In genomic region chr3:106040306-106040705, GRCm38 (mm10) we compare ENCODE assay signal across 36 mouse cellular contexts. TPM values are rescaled to one million over a fixed set of nuclear protein-coding genes. Genes with fewer than 3 reads are reported as not detected.
DNase-seq lines count a peak whose midpoint lies in the region; ATAC-seq lines count a peak whose summit lies in the region.
"Had no signal": no experiment of that assay in that cellular context is flagged by ENCODE, and none has a peak within 500 bp of the region (broad histone marks: within the 10 kb centered on the region; RNA-seq: fewer than 3 reads in every experiment).

No protein-coding gene starts in this region.

- no peak overlapping the region for H3K27ac ChIP-seq in limb, embryonic 10.5 days
- H3K27ac ChIP-seq: forebrain, embryonic 10.5 days; forebrain, embryonic 13.5 days; hindbrain, embryonic 12.5 days; hindbrain, embryonic 15.5 days had no signal

- intact Hi-C loops in gastrocnemius, postnatal 14 days (cut with DNase I; ENCODE audit: low total_unique reads), result no loop called here

- no peak overlapping the region for H3K4me3 ChIP-seq in limb, embryonic 10.5 days
- H3K4me3 ChIP-seq: forebrain, embryonic 10.5 days; forebrain, embryonic 13.5 days; hindbrain, embryonic 12.5 days; hindbrain, embryonic 15.5 days had no signal

- no peaks in the 10 kb centered on the region for H3K36me3 ChIP-seq in limb, embryonic 10.5 days
- H3K36me3 ChIP-seq: forebrain, embryonic 10.5 days; hindbrain, embryonic 12.5 days; hindbrain, embryonic 15.5 days had no signal

- 89% methylated on average over 2 of the region's 2 CpGs for WGBS in limb, embryonic 10.5 days

- peak; percentile 70; the same call in 1 of the 2 replicates for ATAC-seq in megakaryocyte progenitor cell, adult 5-6 weeks (replicated peaks; ENCODE audit: poor library complexity)
- ATAC-seq: activated CD4-positive, CD25-positive, alpha-beta regulatory T cell, adult 4 months; CD4-positive, CD25-positive, alpha-beta regulatory T cell, adult 4 months; forebrain, embryonic 13.5 days; forebrain, embryonic 16.5 days; Patski had no signal

- no peaks in the 10 kb centered on the region for H3K9me3 ChIP-seq in limb, embryonic 10.5 days (replicated peaks)
- H3K9me3 ChIP-seq: forebrain, embryonic 10.5 days; forebrain, embryonic 13.5 days; hindbrain, embryonic 12.5 days; hindbrain, embryonic 15.5 days had no signal

- DNase-seq in 3T3-L1 (ENCODE audit: low read depth, low spot score) (peak; percentile 10), MEL-GATA-1-ER (ENCODE audit: extremely low read depth, low read depth) (peak; percentile 66)
- peak; percentile 11 for DNase-seq in c-Kit-positive CD71-positive TER-119-negative erythroid progenitor cells, embryonic 14.5 days (ENCODE audit: low read depth)
- no peak for DNase-seq in layer of hippocampus, postnatal 36 days
- DNase-seq in gastrocnemius, postnatal 14 days, result no peak
- no peak for DNase-seq in limb, embryonic 10.5 days (ENCODE audit: low spot score)
- DNase-seq: adrenal gland, adult 8-10 months; adrenal gland, postnatal 25 days; cerebellum, adult 11 months; cerebellum, adult 8-10 months; cerebellum, postnatal 10 days; cerebellum, postnatal 36 days; gastrocnemius, postnatal 10 days; heart, adult 11 months had no signal

- H3K27me3 ChIP-seq in limb, embryonic 10.5 days (ENCODE audit: low read depth, poor library complexity, severe bottlenecking), result no peaks in the 10 kb centered on the region
- H3K27me3 ChIP-seq: forebrain, embryonic 13.5 days; hindbrain, embryonic 12.5 days; hindbrain, embryonic 15.5 days had no signal

- no peaks in the 10 kb centered on the region for H3K4me1 ChIP-seq in limb, embryonic 10.5 days
- H3K4me1 ChIP-seq: forebrain, embryonic 10.5 days; forebrain, embryonic 13.5 days; hindbrain, embryonic 12.5 days; hindbrain, embryonic 15.5 days had no signal

RNA-seq across cellular contexts. Expression of gene Chil5, which starts 7.7 kb away (rescaled TPM):
- total RNA-seq in megakaryocyte progenitor cell, adult 5-6 weeks (2015), result 0.89 TPM in 1 of 2 replicates, not detected in the other
- total RNA-seq in megakaryocyte progenitor cell, adult 5-6 weeks (2017), result 0.24 and 0.92 TPM in 2 replicates
- total RNA-seq in layer of hippocampus, postnatal 36 days (2021), result not detected
- under 1 TPM in 1 of 2 experiments, not detected in 1; 0.29 TPM for total RNA-seq in gastrocnemius, postnatal 14 days (2021)
- 0.18 TPM in 1 of 2 replicates, not detected in the other for polyA plus RNA-seq in limb, embryonic 10.5 days (2016; fragmentation: Nextera tagmentation; extraction: Ambion mirVana)
- total RNA-seq: adrenal gland, adult 8-10 months; adrenal gland, postnatal 25 days; gastrocnemius, adult 18-20 months; gastrocnemius, postnatal 10 days; gastrocnemius, postnatal 4 days; heart, postnatal 25 days had no signal
- polyA plus RNA-seq: brain, embryonic 14.5 days; C2C12; embryonic facial prominence, embryonic 11.5 days; embryonic facial prominence, embryonic 14.5 days; forebrain, embryonic 10.5 days; forebrain, embryonic 13.5 days; forebrain, embryonic 16.5 days; heart, embryonic 11.5 days; hindbrain, embryonic 12.5 days; hindbrain, embryonic 15.5 days; intestine, embryonic 14.5 days; Patski had no signal

RNA-seq across cellular contexts. Expression of gene Pifo, which starts 25.9 kb away (rescaled TPM):
- not detected in 2 replicates for total RNA-seq in megakaryocyte progenitor cell, adult 5-6 weeks (2015)
- not detected in 2 replicates for total RNA-seq in megakaryocyte progenitor cell, adult 5-6 weeks (2017)
- not detected for total RNA-seq in layer of hippocampus, postnatal 36 days (2021)
- not detected for total RNA-seq in gastrocnemius, postnatal 14 days (2021)
- not detected in 2 replicates for polyA plus RNA-seq in limb, embryonic 10.5 days (2016; fragmentation: Nextera tagmentation; extraction: Ambion mirVana)
- total RNA-seq: adrenal gland, adult 8-10 months; adrenal gland, postnatal 25 days; gastrocnemius, adult 18-20 months; gastrocnemius, postnatal 10 days; gastrocnemius, postnatal 4 days; heart, adult 8-10 months; heart, postnatal 25 days; hematopoietic stem cell, adult 5-6 weeks had no signal
- polyA plus RNA-seq: activated CD4-positive, CD25-positive, alpha-beta regulatory T cell, adult 4 months; C2C12; embryonic facial prominence, embryonic 11.5 days; heart, embryonic 14.5 days; heart, postnatal 0 days; intestine, embryonic 14.5 days; Patski had no signal

Comparison
In these comparisons a context has a peak if more than half of its experiments do, and no peak if none do; other contexts are left out.
1. DNase-seq: peak in 3T3-L1 (single experiment), MEL-GATA-1-ER (single experiment) and c-Kit-positive CD71-positive TER-119-negative erythroid progenitor cells, embryonic 14.5 days (single experiment); none in layer of hippocampus, postnatal 36 days (0 of 2), gastrocnemius, postnatal 14 days (single experiment) and limb, embryonic 10.5 days (single experiment).